Mouse (Mus musculus) limb, embryonic 14.5 days (tissue): ENCODE measurements at regions not wholly inside any gene's neighbourhood (a gene's known extent, or its start where the extent isn't known, plus 50 kb on each side); places are given as distances from the start of the nearest gene placed in this dataset.

Source experiments
- ATAC-seq: fragments of 200-750 bp; cut with Nextera tagmentation; 2 replicates; pipeline ENCODE4 v1.8.0; 2017; ENCODE audit warnings: low read depth, moderate number of reproducible peaks, moderate TSS enrichment; ENCODE audit not compliant: low FRiP score
- DNase-seq: peaks from one replicate; pipeline ENCODE4 v3.0.0-alpha.2; 2015; ENCODE audit warnings: low spot score
- H3K27ac ChIP-seq: fragments of 300-500 bp; sonication (generic); replicated peaks from 2 replicates; pipeline ENCODE4 v1.5.1; 2014; ENCODE audit warnings: low read depth, mild to moderate bottlenecking, low read length, moderate library complexity, mixed read lengths
- H3K27me3 ChIP-seq: fragments of 300-500 bp; sonication (generic); 2 replicates; pipeline ENCODE4 v1.6.1; 2014; ENCODE audit warnings: low read length, mixed read lengths; ENCODE audit not compliant: control insufficient read depth, insufficient read depth
- H3K36me3 ChIP-seq: fragments of 300-500 bp; sonication (generic); 2 replicates; pipeline ENCODE4 v1.6.1; 2014; ENCODE audit warnings: mild to moderate bottlenecking, low read length, moderate library complexity, mixed read lengths; ENCODE audit not compliant: control insufficient read depth, insufficient read depth
- H3K4me1 ChIP-seq: fragments of 300-500 bp; sonication (generic); 2 replicates; pipeline ENCODE4 v1.6.1; 2014; ENCODE audit warnings: antibody characterized with exemption, low read length, mixed read lengths; ENCODE audit not compliant: control insufficient read depth, insufficient read depth
- H3K4me2 ChIP-seq: fragments of 300-500 bp; sonication (generic); replicated peaks from 2 replicates; pipeline ENCODE4 v1.6.1; 2014; ENCODE audit warnings: low read depth, mild to moderate bottlenecking, low read length, moderate library complexity; ENCODE audit not compliant: severe bottlenecking
- H3K4me3 ChIP-seq: fragments of 300-500 bp; sonication (generic); replicated peaks from 2 replicates; pipeline ENCODE4 v1.5.1; 2014; ENCODE audit warnings: low read length
- H3K9ac ChIP-seq: fragments of 300-500 bp; sonication (generic); 2 replicates; pipeline ENCODE4 v1.6.1; 2014; ENCODE audit warnings: mild to moderate bottlenecking, low read depth, low read length, moderate library complexity; ENCODE audit not compliant: severe bottlenecking
- H3K9me3 ChIP-seq: fragments of 300-500 bp; sonication (generic); 2 replicates; pipeline ENCODE4 v1.6.1; 2016; ENCODE audit warnings: low read length; ENCODE audit not compliant: control insufficient read depth
- POLR2A ChIP-seq: fragments of 200-500 bp; IDR thresholded peaks from 2 replicates; pipeline ENCODE4 v1.8.0; 2012; ENCODE audit warnings: inconsistent platforms, mild to moderate bottlenecking, moderate library complexity, borderline replicate concordance; ENCODE audit not compliant: insufficient read depth, insufficient read length; ENCODE audit errors: extremely low read depth
- WGBS: fragments of 180-500 bp; shearing (Covaris S2); extraction: QIAGEN DNeasy Blood & Tissue Kit; methylation state at CpG from one replicate; pipeline ENCODE4 v1.1.7; 2014; 5-methylcytosine and 5-hydroxymethylcytosine counted together

DNA sequence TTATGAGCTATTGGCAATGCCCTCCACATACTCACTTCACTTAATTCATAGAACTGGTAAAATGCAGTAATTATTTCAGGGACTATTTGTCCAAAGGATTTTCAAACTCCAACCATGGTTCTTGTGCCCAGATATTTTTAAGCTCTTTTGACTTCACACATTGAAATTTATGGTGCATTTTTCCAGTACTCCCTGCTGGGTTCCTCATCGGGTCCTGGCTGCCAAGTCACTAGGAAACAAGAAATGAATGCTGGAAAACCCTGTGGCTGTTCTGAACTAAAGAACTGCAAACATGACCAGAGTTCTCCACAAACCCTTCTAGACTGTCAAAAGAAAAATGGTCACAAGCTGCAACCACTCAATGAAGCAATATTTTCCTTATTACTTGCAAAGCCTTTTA, 221.6 kb upstream of the Zic4 start:
- WGBS: 29% methylated on average over 1 of the region's 1 CpGs
- no peak overlapping the region for H3K27ac ChIP-seq
- ATAC-seq (no peak), DNase-seq (peak; percentile 29)
- no peak overlapping the region for H3K4me2 ChIP-seq
- no peaks in the 10 kb centered on the region for H3K36me3 ChIP-seq
- no peak for TF ChIP-seq POLR2A
- H3K27me3 ChIP-seq: no peaks in the 10 kb centered on the region
- H3K4me3 ChIP-seq: no peak overlapping the region
- H3K4me1 ChIP-seq: no peaks in the 10 kb centered on the region
- no peaks in the 10 kb centered on the region for H3K9me3 ChIP-seq
- H3K9ac ChIP-seq: no peak overlapping the region

DNA sequence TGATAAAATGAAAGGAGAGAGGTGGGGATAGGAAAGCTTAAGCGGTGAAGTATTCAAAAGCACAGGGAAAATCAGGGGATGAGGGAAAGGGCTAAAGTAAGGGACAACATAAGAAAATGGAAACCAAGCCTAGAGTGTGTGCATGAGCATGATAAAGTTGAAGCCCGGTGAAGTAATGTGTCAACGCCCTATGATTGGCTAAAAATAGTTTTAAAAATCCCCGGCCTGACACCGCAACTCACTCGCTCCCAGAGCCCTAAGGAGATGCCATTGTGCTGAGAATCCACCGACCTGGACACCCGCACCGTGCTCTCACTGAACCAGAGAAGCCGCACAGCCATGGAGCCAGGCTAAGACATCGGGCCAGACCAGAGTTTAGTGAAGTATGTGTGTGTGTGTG, 210.3 kb upstream of the Zic4 start:
- ATAC-seq (no peak), DNase-seq (no peak)
- H3K36me3 ChIP-seq: no peaks in the 10 kb centered on the region
- no peak for TF ChIP-seq POLR2A
- H3K4me1 ChIP-seq: no peaks in the 10 kb centered on the region
- no peak overlapping the region for H3K9ac ChIP-seq
- 88% methylated on average over 11 of the region's 11 CpGs for WGBS
- H3K9me3 ChIP-seq: no peaks in the 10 kb centered on the region
- H3K4me2 ChIP-seq: no peak overlapping the region
- no peak overlapping the region for H3K4me3 ChIP-seq
- no peak overlapping the region for H3K27ac ChIP-seq
- H3K27me3 ChIP-seq: no peaks in the 10 kb centered on the region

DNA sequence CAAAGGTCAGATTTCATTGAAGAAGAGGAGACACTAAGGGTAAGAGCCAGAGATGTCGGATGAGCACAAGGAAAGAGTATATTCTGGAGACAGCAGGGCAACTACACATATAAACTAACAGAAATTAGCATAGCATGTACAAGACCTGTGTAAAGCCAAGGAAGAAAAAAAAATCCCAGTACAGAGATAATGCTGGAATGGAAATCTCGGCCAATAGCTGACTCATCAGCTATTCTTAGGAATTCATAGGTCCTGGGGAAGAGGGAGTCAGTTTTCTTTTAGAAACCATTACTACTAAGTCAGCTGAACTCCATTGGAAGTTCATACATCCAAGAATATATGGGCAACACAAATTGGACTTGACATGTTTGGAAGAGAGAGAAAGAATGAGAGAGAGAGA, 202.9 kb upstream of the Zic4 start:
- no peak for TF ChIP-seq POLR2A
- no peak for DNase-seq
- H3K4me1 ChIP-seq: no peaks in the 10 kb centered on the region
- 79% methylated on average over 2 of the region's 2 CpGs for WGBS
- no peak overlapping the region for H3K4me2 ChIP-seq
- no peak overlapping the region for H3K9ac ChIP-seq
- no peaks in the 10 kb centered on the region for H3K27me3 ChIP-seq
- no peak for ATAC-seq
- H3K9me3 ChIP-seq: no peaks in the 10 kb centered on the region
- H3K27ac ChIP-seq: no peak overlapping the region
- H3K4me3 ChIP-seq: no peak overlapping the region
- no peaks in the 10 kb centered on the region for H3K36me3 ChIP-seq

GRCm38 (mm10) chr9:91167871-91168270, 194.3 kb upstream of the Zic4 start:
- ATAC-seq (no peak), DNase-seq (no peak)
- no peaks in the 10 kb centered on the region for H3K4me1 ChIP-seq
- no peaks in the 10 kb centered on the region for H3K36me3 ChIP-seq
- H3K27ac ChIP-seq: no peak overlapping the region
- H3K4me2 ChIP-seq: no peak overlapping the region
- TF ChIP-seq POLR2A: no peak
- H3K9ac ChIP-seq: no peak overlapping the region
- no peaks in the 10 kb centered on the region for H3K9me3 ChIP-seq
- H3K4me3 ChIP-seq: no peak overlapping the region
- H3K27me3 ChIP-seq: no peaks in the 10 kb centered on the region

DNA sequence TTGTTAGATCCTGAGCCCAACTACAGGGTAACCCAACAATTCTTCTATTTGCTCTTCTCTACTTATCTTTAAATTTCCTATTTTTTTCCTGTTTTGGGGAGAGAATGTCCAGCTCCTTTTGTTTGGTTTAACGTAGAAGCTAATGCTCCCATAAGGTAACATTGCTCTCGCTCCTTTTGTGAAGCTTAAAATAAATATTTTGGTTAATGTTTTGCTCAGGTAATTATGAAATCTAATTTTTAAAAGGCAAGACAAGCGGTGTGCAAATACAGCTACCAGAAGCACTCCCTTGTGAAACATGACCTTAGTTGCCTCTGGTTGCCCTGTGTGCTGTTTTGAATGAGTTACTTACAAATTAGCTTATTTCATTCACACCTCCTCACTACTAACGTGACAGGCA, 169.0 kb upstream of the Zic4 start:
- Histone ChIP-seq H3K4me1 (no peaks in the 10 kb centered on the region), H3K27me3 (no peaks in the 10 kb centered on the region), H3K9me3 (no peaks in the 10 kb centered on the region), H3K9ac (no peak overlapping the region), H3K27ac (no peak overlapping the region), H3K36me3 (no peaks in the 10 kb centered on the region), H3K4me2 (no peak overlapping the region), H3K4me3 (no peak overlapping the region)
- TF ChIP-seq POLR2A: no peak
- no peak for ATAC-seq
- DNase-seq: no peak
- WGBS: 75% methylated on average over 4 of the region's 4 CpGs

DNA sequence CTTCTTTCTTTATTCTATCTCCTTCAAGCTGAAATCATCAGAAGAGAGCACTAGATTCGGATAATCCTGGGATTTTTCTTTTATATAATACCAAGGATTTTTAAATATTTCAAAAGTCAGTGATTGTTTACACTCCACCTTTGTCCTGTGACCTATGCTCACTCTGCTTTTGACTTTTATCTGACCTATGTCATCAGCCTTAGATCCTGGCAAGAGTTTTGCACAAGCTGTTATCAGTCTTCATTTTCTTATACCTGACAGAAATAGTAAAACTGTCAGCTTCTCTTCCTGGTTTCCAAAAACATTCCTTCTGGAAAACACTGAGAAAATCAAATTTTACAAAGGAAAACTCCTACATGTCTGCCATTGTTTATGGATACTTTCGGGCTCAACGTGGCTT, 168.3 kb upstream of the Zic4 start:
- Histone ChIP-seq H3K27me3 (no peaks in the 10 kb centered on the region), H3K36me3 (no peaks in the 10 kb centered on the region), H3K4me2 (no peak overlapping the region), H3K9me3 (no peaks in the 10 kb centered on the region), H3K4me1 (no peaks in the 10 kb centered on the region), H3K27ac (no peak overlapping the region), H3K9ac (no peak overlapping the region), H3K4me3 (no peak overlapping the region)
- WGBS: 83% methylated on average over 3 of the region's 3 CpGs
- DNase-seq: no peak
- no peak for ATAC-seq
- no peak for TF ChIP-seq POLR2A
